Mouse (Mus musculus): ENCODE measurements around the gene Trim33. TPM values are rescaled to one million over a fixed set of nuclear protein-coding genes. Genes with fewer than 3 reads are reported as not detected.

Trim33 gene
- polyA plus RNA-seq, 2 experiments, result 4.7 to 6.7 TPM

DNA sequence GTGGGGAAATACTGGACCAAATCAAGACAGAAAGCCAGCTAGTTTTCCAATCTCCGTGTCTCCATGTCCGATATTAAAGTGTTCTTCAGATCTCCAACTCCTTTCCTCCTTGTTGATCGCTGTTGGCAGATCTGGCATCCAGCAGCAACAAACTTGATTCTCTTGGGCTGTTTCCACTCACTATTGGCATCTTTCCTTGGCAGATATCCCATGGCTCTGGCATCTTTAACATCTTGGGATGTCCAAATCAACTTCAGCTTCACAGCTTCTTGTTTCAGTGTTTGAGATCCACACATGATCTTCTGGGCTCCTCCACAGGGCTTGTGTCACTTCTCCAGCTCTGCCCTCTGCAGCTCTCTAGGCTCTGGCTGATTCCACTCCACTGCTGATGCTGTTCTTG, 89.6 kb downstream of the Trim33 start:
- TF ChIP-seq EP300 (IDR thresholded peaks at IDR 0.05; ENCODE audit: low read depth) (no peak), CTCF (IDR thresholded peaks at IDR 0.05; ENCODE audit: low read depth) (no peak)
- Histone ChIP-seq H3K4me1 (replicated peaks; ENCODE audit: control insufficient read depth in 2 of 2, insufficient read depth in 2 of 2, low read length in 1 of 2) (no peaks in the 10 kb centered on the region), H3K36me3 (replicated peaks; ENCODE audit: control insufficient read depth, insufficient read depth, low read depth) (no peaks in the 10 kb centered on the region), H3K4me2 (ENCODE audit: low read depth) (no peak overlapping the region), H3K27me3 (ENCODE audit: control insufficient read depth, insufficient read depth, low read length) (no peaks in the 10 kb centered on the region), H3K9me3 (ENCODE audit: control insufficient read depth, low read length) (no peaks in the 10 kb centered on the region), H3K9ac (replicated peaks) (no peak overlapping the region), H3K4me3 (ENCODE audit: insufficient read depth in 1 of 2, low read depth in 2 of 2, low read length in 2 of 2) (no peak overlapping the region), H3K27ac (no peak overlapping the region)
- WGBS (ENCODE audit: insufficient replicate concordance), result 73% methylated on average over 3 of the region's 3 CpGs
- no peak for DNase-seq (ENCODE audit: low read depth in 3 of 3, low spot score in 3 of 3)
- no peak for ATAC-seq (ENCODE audit: insufficient read depth)

DNA sequence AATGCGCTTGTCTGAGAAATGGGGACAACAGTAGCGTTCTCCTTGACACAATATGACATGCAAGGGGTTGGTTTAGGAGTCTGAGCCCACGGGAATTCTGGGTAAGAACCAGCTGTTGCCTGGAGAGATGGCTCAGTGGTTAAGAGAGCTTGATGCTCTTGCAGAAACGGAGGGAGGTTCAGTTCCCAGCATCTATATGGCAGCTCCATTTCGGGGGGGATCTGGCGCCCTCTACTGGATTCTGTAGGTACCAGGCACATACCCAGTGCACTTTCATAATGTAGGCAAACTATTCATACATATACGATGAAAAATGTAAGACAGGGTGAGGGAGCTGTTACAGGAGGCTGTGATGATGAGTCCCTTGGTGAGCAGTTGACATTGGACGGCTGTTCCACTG, 94.9 kb downstream of the Trim33 start:
- Histone ChIP-seq H3K36me3 (replicated peaks; ENCODE audit: control insufficient read depth, insufficient read depth, low read depth) (no peaks in the 10 kb centered on the region), H3K9ac (replicated peaks) (no peak overlapping the region), H3K4me3 (ENCODE audit: insufficient read depth in 1 of 2, low read depth in 2 of 2, low read length in 2 of 2) (no peak overlapping the region), H3K27me3 (ENCODE audit: control insufficient read depth, insufficient read depth, low read length) (no peaks in the 10 kb centered on the region), H3K9me3 (ENCODE audit: control insufficient read depth, low read length) (no peaks in the 10 kb centered on the region), H3K4me1 (replicated peaks; ENCODE audit: control insufficient read depth in 2 of 2, insufficient read depth in 2 of 2, low read length in 1 of 2) (peaks cover 0 to 18% of the 10 kb centered on the region in 2 experiments; a peak in 2 of 4 replicates), H3K27ac (no peak overlapping the region), H3K4me2 (ENCODE audit: low read depth) (no peak overlapping the region)
- 27% methylated on average over 8 of the region's 8 CpGs for WGBS (ENCODE audit: insufficient replicate concordance)
- no peak for TF ChIP-seq EP300 (IDR thresholded peaks at IDR 0.05; ENCODE audit: low read depth)
- TF ChIP-seq CTCF (IDR thresholded peaks at IDR 0.05; ENCODE audit: low read depth), result peak; percentile 91
- DNase-seq (ENCODE audit: low read depth in 3 of 3, low spot score in 3 of 3), result peak in 1 of 3 experiments; percentile 44
- ATAC-seq (ENCODE audit: insufficient read depth), result peak; percentile 54; the same call in 1 of the 2 replicates

DNA sequence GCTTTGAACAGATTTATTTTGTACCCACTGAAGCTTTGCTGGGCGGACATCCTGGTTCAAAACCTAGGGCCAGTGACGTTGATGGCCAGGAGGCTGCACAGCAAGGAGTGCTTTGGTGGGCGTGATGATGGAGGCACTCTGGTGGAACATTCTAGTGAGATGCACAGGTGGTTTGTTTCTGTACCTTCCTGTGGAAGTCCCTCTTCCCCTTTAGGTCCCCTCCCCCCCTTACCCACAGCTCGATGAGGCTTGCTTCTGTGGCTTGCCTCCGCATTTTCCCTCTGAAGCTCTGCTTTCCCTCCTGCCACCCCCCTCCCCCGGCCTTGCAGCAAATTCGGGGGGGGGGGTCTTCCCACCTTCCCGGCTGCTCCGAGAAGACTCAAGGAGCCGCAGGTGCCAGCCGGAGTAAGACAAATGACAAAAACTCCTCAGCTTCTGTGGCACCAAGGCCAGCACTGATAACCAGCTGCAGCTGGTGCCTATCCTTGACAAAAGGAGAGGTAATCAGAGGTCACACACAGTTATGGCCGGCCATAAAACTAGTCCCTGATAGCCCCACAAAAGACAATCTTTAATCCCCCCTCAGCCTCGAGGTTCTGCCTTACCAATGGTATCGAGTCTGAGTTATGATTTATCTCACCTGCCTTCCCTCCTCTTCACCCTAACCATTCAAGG, 96.2 kb downstream of the Trim33 start:
- no peaks in the 10 kb centered on the region for H3K9me3 ChIP-seq (ENCODE audit: control insufficient read depth, low read length)
- TF ChIP-seq EP300 (IDR thresholded peaks at IDR 0.05; ENCODE audit: low read depth), result peak; percentile 43; the same call in 1 of the 2 replicates
- TF ChIP-seq CTCF (IDR thresholded peaks at IDR 0.05; ENCODE audit: low read depth), result no peak
- no peaks in the 10 kb centered on the region for H3K36me3 ChIP-seq (replicated peaks; ENCODE audit: control insufficient read depth, insufficient read depth, low read depth)
- WGBS (ENCODE audit: insufficient replicate concordance), result 19% methylated on average over 14 of the region's 14 CpGs
- no peak overlapping the region for H3K9ac ChIP-seq (replicated peaks)
- H3K4me2 ChIP-seq (ENCODE audit: low read depth), result no peak overlapping the region
- ATAC-seq (ENCODE audit: insufficient read depth) (no peak), DNase-seq (ENCODE audit: low read depth in 3 of 3, low spot score in 3 of 3) (no peak)
- peaks cover 0 to 18% of the 10 kb centered on the region in 2 experiments; a peak in 2 of 4 replicates for H3K4me1 ChIP-seq (replicated peaks; ENCODE audit: control insufficient read depth in 2 of 2, insufficient read depth in 2 of 2, low read length in 1 of 2)
- no peaks in the 10 kb centered on the region for H3K27me3 ChIP-seq (ENCODE audit: control insufficient read depth, insufficient read depth, low read length)
- H3K4me3 ChIP-seq (ENCODE audit: insufficient read depth in 1 of 2, low read depth in 2 of 2, low read length in 2 of 2), result no peak overlapping the region
- H3K27ac ChIP-seq, result no peak overlapping the region

DNA sequence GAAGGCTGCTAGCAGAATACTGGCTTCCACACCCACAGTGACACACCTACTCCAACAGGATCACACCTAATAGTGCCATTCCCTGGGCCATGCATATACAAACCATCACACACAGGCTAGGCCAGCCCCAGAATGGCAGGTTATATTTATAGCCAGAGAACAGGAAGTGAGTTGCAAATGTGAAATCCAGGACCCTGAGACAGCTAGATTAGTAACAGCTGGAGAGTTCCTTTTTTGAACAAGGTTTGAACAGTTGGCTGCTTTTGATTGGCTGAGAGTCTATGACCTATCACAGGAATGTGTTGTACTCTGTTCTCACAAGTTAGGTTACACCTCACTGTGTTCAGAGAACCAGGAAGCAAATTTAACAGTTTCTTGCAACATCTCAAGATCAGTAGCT, 98.9 kb downstream of the Trim33 start:
- H3K27me3 ChIP-seq (ENCODE audit: control insufficient read depth, insufficient read depth, low read length), result no peaks in the 10 kb centered on the region
- ATAC-seq (ENCODE audit: insufficient read depth) (peak; percentile 68; the same call in 1 of the 2 replicates), DNase-seq (ENCODE audit: low read depth in 3 of 3, low spot score in 3 of 3) (peak in 1 of 3 experiments; percentile 37)
- peaks cover 0 to 18% of the 10 kb centered on the region in 2 experiments; a peak in 2 of 4 replicates for H3K4me1 ChIP-seq (replicated peaks; ENCODE audit: control insufficient read depth in 2 of 2, insufficient read depth in 2 of 2, low read length in 1 of 2)
- H3K9me3 ChIP-seq (ENCODE audit: control insufficient read depth, low read length), result no peaks in the 10 kb centered on the region
- H3K27ac ChIP-seq, result no peak overlapping the region
- H3K4me2 ChIP-seq (ENCODE audit: low read depth), result no peak overlapping the region
- no peaks in the 10 kb centered on the region for H3K36me3 ChIP-seq (replicated peaks; ENCODE audit: control insufficient read depth, insufficient read depth, low read depth)
- no peak overlapping the region for H3K9ac ChIP-seq (replicated peaks)
- TF ChIP-seq CTCF (IDR thresholded peaks at IDR 0.05; ENCODE audit: low read depth), result no peak
- TF ChIP-seq EP300 (IDR thresholded peaks at IDR 0.05; ENCODE audit: low read depth), result no peak
- no peak overlapping the region for H3K4me3 ChIP-seq (ENCODE audit: insufficient read depth in 1 of 2, low read depth in 2 of 2, low read length in 2 of 2)

DNA sequence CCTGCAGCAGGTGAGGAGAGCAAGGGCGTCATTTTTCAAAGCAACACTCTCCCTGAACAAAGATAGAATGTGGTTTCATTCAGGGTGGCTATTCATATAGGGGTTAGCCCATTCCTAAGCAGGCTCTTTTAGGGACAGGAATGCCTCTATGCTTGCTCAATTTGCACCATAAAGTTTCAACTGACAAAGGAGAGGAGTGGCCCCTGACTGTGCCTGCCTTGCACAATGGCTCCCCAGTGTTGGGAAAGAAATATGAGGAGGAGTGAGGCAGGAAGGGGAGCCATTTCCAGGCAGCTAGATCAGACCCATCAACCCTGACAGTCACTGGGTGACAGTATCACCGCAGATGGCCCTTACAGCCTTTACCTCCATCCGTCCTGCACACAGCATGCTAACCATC, 100.3 kb downstream of the Trim33 start:
- DNase-seq (ENCODE audit: low read depth in 3 of 3, low spot score in 3 of 3) (no peak), ATAC-seq (ENCODE audit: insufficient read depth) (no peak)
- H3K9me3 ChIP-seq (ENCODE audit: control insufficient read depth, low read length), result no peaks in the 10 kb centered on the region
- TF ChIP-seq CTCF (IDR thresholded peaks at IDR 0.05; ENCODE audit: low read depth) (no peak), EP300 (IDR thresholded peaks at IDR 0.05; ENCODE audit: low read depth) (no peak)
- H3K27ac ChIP-seq, result no peak overlapping the region
- H3K27me3 ChIP-seq (ENCODE audit: control insufficient read depth, insufficient read depth, low read length), result no peaks in the 10 kb centered on the region
- peaks cover 0 to 20% of the 10 kb centered on the region in 2 experiments; a peak in 2 of 4 replicates for H3K4me1 ChIP-seq (replicated peaks; ENCODE audit: control insufficient read depth in 2 of 2, insufficient read depth in 2 of 2, low read length in 1 of 2)
- no peak overlapping the region for H3K4me2 ChIP-seq (ENCODE audit: low read depth)
- WGBS (ENCODE audit: insufficient replicate concordance), result 63% methylated on average over 3 of the region's 3 CpGs
- H3K4me3 ChIP-seq (ENCODE audit: insufficient read depth in 1 of 2, low read depth in 2 of 2, low read length in 2 of 2), result no peak overlapping the region
- H3K36me3 ChIP-seq (replicated peaks; ENCODE audit: control insufficient read depth, insufficient read depth, low read depth), result no peaks in the 10 kb centered on the region
- H3K9ac ChIP-seq (replicated peaks), result no peak overlapping the region
